Comparison of ENCODE assay signal across 9 mouse cellular contexts in the genomic region with DNA sequence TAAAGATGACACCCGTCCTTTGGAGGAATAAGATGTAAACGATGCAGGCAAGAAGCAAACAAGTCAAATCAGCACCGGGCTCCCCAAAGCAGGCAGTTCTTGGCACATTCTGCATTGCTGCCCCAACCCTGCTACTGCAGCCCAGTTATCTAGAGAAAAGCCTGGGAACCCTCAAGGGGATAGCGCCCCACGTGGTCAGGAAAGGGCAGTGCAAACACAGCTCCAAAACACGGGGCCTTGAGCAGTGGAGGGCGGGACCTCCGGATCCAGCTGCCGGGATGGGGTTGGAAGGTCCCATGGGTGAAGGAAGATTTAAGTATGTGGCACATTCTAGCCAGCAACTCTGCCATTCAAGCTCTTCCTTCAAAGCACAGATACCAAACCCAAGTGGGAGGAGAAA.
A peak's percentile ranks its signal among the peaks of the same experiment; 100 is the strongest.
DNase-seq lines count a peak whose midpoint lies in the region; TF ChIP-seq lines count a peak whose summit lies in the region.
"Had no signal": no experiment of that assay in that cellular context is flagged by ENCODE, and none has a peak within 500 bp of the region (broad histone marks: within the 10 kb centered on the region; RNA-seq: fewer than 3 reads in every experiment).

No protein-coding gene starts in this region.

- intact Hi-C loops in left cerebral cortex, adult 2 months (cut with DNase I): loop anchor here (5.0 kb wide), 3 partner anchors 68 to 168 kb away; no protein-coding TSS in a partner anchor
- intact Hi-C loops in left cerebral cortex, postnatal 25 days (cut with DNase I): no loop called here
- intact Hi-C loops in heart, postnatal 10 days (cut with DNase I): no loop called here

- no peaks in the 10 kb centered on the region; the same call in 1 of the 2 replicates for H3K4me1 ChIP-seq in bone marrow, adult 2 months (ENCODE audit: control insufficient read depth, insufficient read depth, low read length)

- no peak overlapping the region for H3K4me3 ChIP-seq in left cerebral cortex, adult 2 months
- no peak overlapping the region for H3K4me3 ChIP-seq in bone marrow, adult 2 months (replicated peaks; ENCODE audit: control insufficient read depth, low read depth, low read length)

- WGBS in bone marrow, adult 2 months: 56% methylated on average over 9 of the region's 9 CpGs

- H3K27ac ChIP-seq in left cerebral cortex, adult 2 months: no peak overlapping the region
- H3K27ac ChIP-seq in bone marrow, adult 2 months (ENCODE audit: control insufficient read depth, insufficient read depth, low read depth, low read length, poor library complexity): no peak overlapping the region
- H3K27ac ChIP-seq: macrophage had no signal

- no peak for TF ChIP-seq POLR2A in bone marrow, adult 2 months (IDR thresholded peaks at IDR 0.05; ENCODE audit: borderline replicate concordance, control insufficient read depth, low read depth, low read length)

- peak; percentile 73 for DNase-seq in adrenal gland, postnatal 14 days
- DNase-seq in adrenal gland, adult 2 months: no peak
- peak in 1 of 2 experiments; percentile 25 for DNase-seq in left cerebral cortex, adult 2 months (ENCODE audit: extremely low spot score in 1 of 2, low spot score in 2 of 2)
- no peak for DNase-seq in left cerebral cortex, postnatal 25 days (ENCODE audit: low spot score in 2 of 2)
- peak; percentile 26 to 60 for DNase-seq in heart, postnatal 10 days
- DNase-seq in lung, postnatal 36 days: peak; percentile 18
- no peak for DNase-seq in urinary bladder, adult 2 months (ENCODE audit: low spot score)

- peak; percentile 61 for TF ChIP-seq CTCF in left cerebral cortex, adult 2 months (IDR thresholded peaks at IDR 0.05)
- TF ChIP-seq CTCF in bone marrow, adult 2 months (IDR thresholded peaks at IDR 0.05; ENCODE audit: control insufficient read depth, insufficient read depth, low read length): peak; percentile 66

Comparison
In these comparisons a context has a peak if more than half of its experiments do, and no peak if none do; other contexts are left out.
1. DNase-seq: peak in adrenal gland, postnatal 14 days (single experiment), heart, postnatal 10 days (2 of 2) and lung, postnatal 36 days (single experiment); none in adrenal gland, adult 2 months (single experiment), left cerebral cortex, postnatal 25 days (0 of 2) and urinary bladder, adult 2 months (single experiment).